ENCODE assay signal across 9 mouse cellular contexts in genomic region chr5:112276907-112277348, GRCm38 (mm10). TPM values are rescaled to one million over a fixed set of nuclear protein-coding genes. Genes with fewer than 3 reads are reported as not detected.
DNase-seq lines count a peak whose midpoint lies in the region; ATAC-seq and TF ChIP-seq lines count a peak whose summit lies in the region.
"Had no signal": no experiment of that assay in that cellular context is flagged by ENCODE, and none has a peak within 500 bp of the region (broad histone marks: within the 10 kb centered on the region; RNA-seq: fewer than 3 reads in every experiment).

No protein-coding gene starts in this region.

- no peak for TF ChIP-seq CTCF in intestine, postnatal 0 days (IDR thresholded peaks at IDR 0.05; ENCODE audit: low read depth)

- H3K9ac ChIP-seq in lung, embryonic 16.5 days (ENCODE audit: low read length): peak overlapping the region; percentile 86
- peak overlapping the region; percentile 86 for H3K9ac ChIP-seq in embryonic facial prominence, embryonic 14.5 days (ENCODE audit: low read depth, low read length)
- H3K9ac ChIP-seq in intestine, postnatal 0 days (ENCODE audit: low read depth, low read length): peak overlapping the region; percentile 83
- H3K9ac ChIP-seq in neural tube, embryonic 15.5 days (replicated peaks): peak overlapping the region; percentile 73

- peak overlapping the region; percentile 72 for H3K27ac ChIP-seq in lung, embryonic 16.5 days (ENCODE audit: low read length)
- peak overlapping the region; percentile 71 for H3K27ac ChIP-seq in embryonic facial prominence, embryonic 14.5 days (replicated peaks; ENCODE audit: low read depth, low read length)
- peak overlapping the region; percentile 80 for H3K27ac ChIP-seq in intestine, postnatal 0 days (ENCODE audit: low read depth, low read length)
- H3K27ac ChIP-seq in neural tube, embryonic 15.5 days (replicated peaks): peak overlapping the region; percentile 78

- H3K4me1 ChIP-seq in lung, embryonic 16.5 days (replicated peaks; ENCODE audit: control insufficient read depth, insufficient read depth, low read length): peaks cover 17% of the 10 kb centered on the region
- H3K4me1 ChIP-seq in embryonic facial prominence, embryonic 14.5 days (ENCODE audit: control insufficient read depth, insufficient read depth, low read length): peaks cover 24% of the 10 kb centered on the region
- peaks cover 6% of the 10 kb centered on the region; the same call in 1 of the 2 replicates for H3K4me1 ChIP-seq in intestine, postnatal 0 days (replicated peaks; ENCODE audit: control insufficient read depth, insufficient read depth, low read length)
- H3K4me1 ChIP-seq in neural tube, embryonic 15.5 days: peaks cover 37% of the 10 kb centered on the region

- 0% methylated on average over 24 of the region's 24 CpGs for WGBS in lung, embryonic 16.5 days
- WGBS in embryonic facial prominence, embryonic 14.5 days: under 1% methylated on average over 15 of the region's 24 CpGs
- 1% methylated on average over 22 of the region's 24 CpGs for WGBS in intestine, postnatal 0 days
- under 1% methylated on average over 24 of the region's 24 CpGs for WGBS in neural tube, embryonic 15.5 days

- H3K4me2 ChIP-seq in lung, embryonic 16.5 days (ENCODE audit: low read depth, low read length): peak overlapping the region; percentile 73
- peak overlapping the region; percentile 88 for H3K4me2 ChIP-seq in embryonic facial prominence, embryonic 14.5 days (ENCODE audit: low read depth, low read length)
- H3K4me2 ChIP-seq in intestine, postnatal 0 days (replicated peaks; ENCODE audit: low read depth): peak overlapping the region; percentile 92
- peak overlapping the region; percentile 93 for H3K4me2 ChIP-seq in neural tube, embryonic 15.5 days

- no peaks in the 10 kb centered on the region for H3K27me3 ChIP-seq in lung, embryonic 16.5 days (ENCODE audit: control insufficient read depth, insufficient read depth, low read depth, low read length)
- no peaks in the 10 kb centered on the region for H3K27me3 ChIP-seq in embryonic facial prominence, embryonic 14.5 days (replicated peaks; ENCODE audit: control insufficient read depth, insufficient read depth, low read length)
- peaks cover under 1% of the 10 kb centered on the region; the same call in 1 of the 2 replicates for H3K27me3 ChIP-seq in intestine, postnatal 0 days (replicated peaks; ENCODE audit: control insufficient read depth, insufficient read depth, low read length)
- H3K27me3 ChIP-seq in neural tube, embryonic 15.5 days (replicated peaks): 0 out of 2 replicates have a peak, but pooled peaks cover 3% of the 10 kb centered on the region

- no peaks in the 10 kb centered on the region for H3K9me3 ChIP-seq in lung, embryonic 16.5 days (ENCODE audit: control insufficient read depth, low read length)
- H3K9me3 ChIP-seq in embryonic facial prominence, embryonic 14.5 days (ENCODE audit: control insufficient read depth, low read length): no peaks in the 10 kb centered on the region
- no peaks in the 10 kb centered on the region for H3K9me3 ChIP-seq in intestine, postnatal 0 days (ENCODE audit: control insufficient read depth)
- no peaks in the 10 kb centered on the region for H3K9me3 ChIP-seq in neural tube, embryonic 15.5 days (replicated peaks)

- ATAC-seq in lung, embryonic 16.5 days (ENCODE audit: low read depth): no peak; the same call in 1 of the 2 replicates
- no peak; the same call in 1 of the 2 replicates for ATAC-seq in embryonic facial prominence, embryonic 14.5 days (ENCODE audit: low read depth)
- no peak; the same call in 1 of the 2 replicates for ATAC-seq in intestine, postnatal 0 days
- ATAC-seq in neural tube, embryonic 15.5 days (ENCODE audit: low FRiP score): no peak; the same call in 1 of the 2 replicates

- DNase-seq in lung, postnatal 36 days: no peak
- no peak for DNase-seq in embryonic facial prominence, embryonic 14.5 days (ENCODE audit: low spot score)
- DNase-seq in retina, embryonic 14.5 days (ENCODE audit: low spot score): no peak
- no peak for DNase-seq in layer of hippocampus, adult 8-10 months (ENCODE audit: low spot score in 2 of 2)
- no peak for DNase-seq in kidney, postnatal 36 days

- H3K36me3 ChIP-seq in lung, embryonic 16.5 days (ENCODE audit: control insufficient read depth, insufficient read depth, low read length): no peaks in the 10 kb centered on the region
- no peaks in the 10 kb centered on the region for H3K36me3 ChIP-seq in embryonic facial prominence, embryonic 14.5 days (ENCODE audit: control insufficient read depth, insufficient read depth, low read length)
- H3K36me3 ChIP-seq in intestine, postnatal 0 days (ENCODE audit: control insufficient read depth, insufficient read depth): no peaks in the 10 kb centered on the region
- no peaks in the 10 kb centered on the region for H3K36me3 ChIP-seq in neural tube, embryonic 15.5 days

- H3K4me3 ChIP-seq in lung, embryonic 16.5 days (ENCODE audit: low read length): peak overlapping the region; percentile 85
- peak overlapping the region; percentile 85 for H3K4me3 ChIP-seq in embryonic facial prominence, embryonic 14.5 days (ENCODE audit: low read depth, low read length)
- peak overlapping the region; percentile 69 for H3K4me3 ChIP-seq in intestine, postnatal 0 days (ENCODE audit: low read depth, low read length)
- H3K4me3 ChIP-seq in neural tube, embryonic 15.5 days (replicated peaks): peak overlapping the region; percentile 77

RNA-seq across cellular contexts. Expression of gene Tpst2, which starts 0.4 kb away (rescaled TPM):
- polyA plus RNA-seq in lung, embryonic 16.5 days (2015; fragmentation: Nextera tagmentation; extraction: Ambion mirVana): 66.8 and 67.9 TPM in 2 replicates
- 46.9 and 50.6 TPM in 2 replicates for polyA plus RNA-seq in embryonic facial prominence, embryonic 14.5 days (2014; fragmentation: Nextera tagmentation; extraction: Ambion mirVana)
- 45.3 and 48.4 TPM in 2 replicates for polyA plus RNA-seq in intestine, postnatal 0 days (2015; fragmentation: Nextera tagmentation; extraction: Ambion mirVana)
- 31.4 and 40.2 TPM in 2 replicates for polyA plus RNA-seq in neural tube, embryonic 15.5 days (2015; fragmentation: Nextera tagmentation; extraction: Ambion mirVana)
- 10 to 100 TPM; 33.0 to 49.0 (median 39.5) TPM for total RNA-seq in layer of hippocampus, adult 8-10 months (2022)

RNA-seq across cellular contexts. Expression of gene Crybb1, which starts 21.3 kb away (rescaled TPM):
- 3.1 and 3.5 TPM in 2 replicates for polyA plus RNA-seq in lung, embryonic 16.5 days (2015; fragmentation: Nextera tagmentation; extraction: Ambion mirVana)
- polyA plus RNA-seq in embryonic facial prominence, embryonic 14.5 days (2014; fragmentation: Nextera tagmentation; extraction: Ambion mirVana): 1.8 and 3.2 TPM in 2 replicates
- 0.22 and 0.34 TPM in 2 replicates for polyA plus RNA-seq in intestine, postnatal 0 days (2015; fragmentation: Nextera tagmentation; extraction: Ambion mirVana)
- polyA plus RNA-seq in neural tube, embryonic 15.5 days (2015; fragmentation: Nextera tagmentation; extraction: Ambion mirVana): 5.8 and 6.2 TPM in 2 replicates
- total RNA-seq in layer of hippocampus, adult 8-10 months (2022): 1 to 10 TPM; 3.5 to 6.2 (median 4.4) TPM
- total RNA-seq: common myeloid progenitor, adult 5-6 weeks had no signal

RNA-seq across cellular contexts. Expression of gene Cryba4, which starts 24.6 kb away (rescaled TPM):
- 0.84 and 1.0 TPM in 2 replicates for polyA plus RNA-seq in lung, embryonic 16.5 days (2015; fragmentation: Nextera tagmentation; extraction: Ambion mirVana)
- 2.7 and 2.8 TPM in 2 replicates for polyA plus RNA-seq in embryonic facial prominence, embryonic 14.5 days (2014; fragmentation: Nextera tagmentation; extraction: Ambion mirVana)
- 1.1 and 1.3 TPM in 2 replicates for polyA plus RNA-seq in intestine, postnatal 0 days (2015; fragmentation: Nextera tagmentation; extraction: Ambion mirVana)
- polyA plus RNA-seq in neural tube, embryonic 15.5 days (2015; fragmentation: Nextera tagmentation; extraction: Ambion mirVana): 1.7 and 2.5 TPM in 2 replicates
- total RNA-seq in layer of hippocampus, adult 8-10 months (2022): 1 to 10 TPM; 1.1 to 1.7 (median 1.3) TPM
- total RNA-seq: common myeloid progenitor, adult 5-6 weeks had no signal

RNA-seq across cellular contexts. Expression of gene Tfip11, which starts 49.2 kb away (rescaled TPM):
- 31.1 TPM in 2 replicates for polyA plus RNA-seq in lung, embryonic 16.5 days (2015; fragmentation: Nextera tagmentation; extraction: Ambion mirVana)
- 23.1 and 23.2 TPM in 2 replicates for polyA plus RNA-seq in embryonic facial prominence, embryonic 14.5 days (2014; fragmentation: Nextera tagmentation; extraction: Ambion mirVana)
- 13.6 and 14.3 TPM in 2 replicates for polyA plus RNA-seq in intestine, postnatal 0 days (2015; fragmentation: Nextera tagmentation; extraction: Ambion mirVana)
- 29.7 and 31.0 TPM in 2 replicates for polyA plus RNA-seq in neural tube, embryonic 15.5 days (2015; fragmentation: Nextera tagmentation; extraction: Ambion mirVana)
- 10 to 100 TPM; 40.5 to 43.7 (median 42.7) TPM for total RNA-seq in layer of hippocampus, adult 8-10 months (2022)
